Mouse (Mus musculus) lung, adult 2 months (tissue): ENCODE measurements at regions not wholly inside any gene's neighbourhood (a gene's known extent, or its start where the extent isn't known, plus 50 kb on each side); places are given as distances from the start of the nearest gene placed in this dataset.

Experiments used
- CTCF ChIP-seq: fragments of 200-500 bp; IDR thresholded peaks from 2 replicates; pipeline ENCODE4 v1.5.1; 2011; ENCODE audit warnings: mild to moderate bottlenecking, low read length, control low read depth; ENCODE audit not compliant: insufficient read depth
- POLR2A ChIP-seq: fragments of 200-500 bp; IDR thresholded peaks from 2 replicates; pipeline ENCODE4 v1.6.1; 2011; ENCODE audit warnings: low read depth, mild to moderate bottlenecking, control low read depth, low read length, borderline replicate concordance; ENCODE audit errors: extremely low read depth

GRCm38 (mm10) chr12:58802410-58802809 lies 209.4 kb downstream of the Sec23a start:
- TF ChIP-seq POLR2A (no peak), CTCF (peak; percentile 82)
